Mouse (Mus musculus): ENCODE measurements at regions not wholly inside any gene's neighbourhood (a gene's known extent, or its start where the extent isn't known, plus 50 kb on each side); places are given as distances from the start of the nearest gene placed in this dataset.
A peak's percentile ranks its signal among the peaks of the same experiment; 100 is the strongest.

DNA sequence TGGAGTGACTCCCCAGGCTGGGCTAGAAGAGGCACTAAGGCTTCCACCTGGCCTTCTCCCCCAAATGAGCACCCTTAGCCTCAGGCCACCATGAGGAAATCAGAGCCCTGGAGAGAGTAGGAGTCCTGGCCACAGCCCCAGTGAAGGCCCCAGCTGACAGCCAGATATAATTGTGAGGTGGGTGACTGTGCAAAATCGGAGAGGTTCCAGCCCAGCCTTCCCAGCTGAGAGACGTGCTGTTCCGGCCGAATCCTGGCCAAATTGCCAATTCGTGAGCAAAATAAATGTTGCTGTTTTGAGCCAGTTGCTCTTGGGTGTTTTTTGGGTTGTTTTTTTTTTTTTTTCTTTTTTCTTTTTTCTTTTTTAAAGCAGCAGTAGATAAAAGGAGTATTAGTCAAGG, 169.9 kb upstream of the Il12b start:
- no peak for DNase-seq (ENCODE audit: low read depth)

- no peak for DNase-seq (ENCODE audit: low read depth)
These were observed 164.4 kb upstream of the Il12b start for GRCm38 (mm10) chr11:44235456-44235855.

DNA sequence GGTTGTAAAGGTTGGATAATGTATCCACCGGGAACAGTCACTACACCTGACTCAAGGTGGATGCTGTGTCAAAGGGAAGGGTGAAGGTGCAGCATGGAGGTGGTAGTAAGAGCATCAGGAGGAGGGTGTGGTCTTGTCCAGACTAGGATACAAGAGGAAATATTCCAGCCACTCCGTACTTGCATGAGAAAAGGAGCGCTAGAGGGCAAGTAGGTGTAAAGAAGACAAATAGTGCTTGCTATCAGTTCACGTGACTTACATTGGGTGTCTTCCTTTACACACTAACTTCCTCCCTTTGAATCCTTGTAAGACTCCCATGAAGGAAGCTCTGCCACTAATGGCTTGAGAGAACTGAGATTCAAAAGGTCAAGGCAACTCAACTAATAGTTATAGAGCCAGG, 161.8 kb upstream of the Il12b start:
- no peak for DNase-seq (ENCODE audit: low read depth)

GRCm38 (mm10) chr11:44238598-44238997, 161.3 kb upstream of the Il12b start:
- no peak for DNase-seq (ENCODE audit: low read depth)

DNA sequence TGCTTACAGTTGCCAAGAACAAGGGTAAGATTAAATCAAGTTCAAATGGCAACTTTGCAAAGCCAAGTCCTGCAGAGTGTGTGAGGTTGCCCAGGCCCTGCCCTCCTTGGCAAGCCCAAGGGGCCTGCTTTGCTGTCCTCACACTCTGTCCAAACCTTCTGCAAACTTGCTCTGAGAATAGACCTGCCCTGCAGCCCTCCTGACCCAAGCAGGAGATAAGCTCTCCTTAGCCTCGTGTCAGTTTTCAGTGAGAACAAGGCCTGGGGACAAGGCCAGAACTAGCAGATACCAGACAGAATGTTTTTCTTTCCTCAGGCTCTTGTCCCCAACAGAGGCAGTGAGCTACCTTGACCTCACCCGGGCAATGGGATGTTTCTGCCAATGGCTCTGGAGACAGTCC, 156.7 kb upstream of the Il12b start:
- no peak for DNase-seq (ENCODE audit: low read depth)

GRCm38 (mm10) chr11:44251821-44252220, 148.0 kb upstream of the Il12b start:
- DNase-seq (ENCODE audit: low read depth) = no peak

GRCm38 (mm10) chr11:44260376-44261111, 139.3 kb upstream of the Il12b start:
- no peak for DNase-seq (ENCODE audit: low read depth)

DNA sequence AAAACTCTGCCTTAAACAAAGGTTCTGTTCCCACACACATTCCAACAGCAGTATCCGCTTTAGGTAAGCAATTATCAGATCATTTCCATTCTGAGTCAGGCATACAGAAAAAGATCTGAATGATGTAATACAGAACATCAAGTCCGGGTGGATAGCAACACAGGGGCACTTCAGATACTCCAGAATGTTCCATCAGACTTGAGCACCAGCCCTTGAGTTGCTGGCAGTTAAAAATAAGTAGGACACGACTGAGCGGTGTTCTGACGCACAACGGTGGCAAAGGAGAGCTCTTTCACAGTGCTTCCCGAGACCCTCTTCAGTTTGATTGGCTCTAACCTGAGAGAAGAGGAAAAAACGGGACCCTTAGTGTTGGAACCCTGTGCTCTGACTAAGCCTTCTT, 138.2 kb upstream of the Il12b start:
- no peak for DNase-seq (ENCODE audit: low read depth)

DNA sequence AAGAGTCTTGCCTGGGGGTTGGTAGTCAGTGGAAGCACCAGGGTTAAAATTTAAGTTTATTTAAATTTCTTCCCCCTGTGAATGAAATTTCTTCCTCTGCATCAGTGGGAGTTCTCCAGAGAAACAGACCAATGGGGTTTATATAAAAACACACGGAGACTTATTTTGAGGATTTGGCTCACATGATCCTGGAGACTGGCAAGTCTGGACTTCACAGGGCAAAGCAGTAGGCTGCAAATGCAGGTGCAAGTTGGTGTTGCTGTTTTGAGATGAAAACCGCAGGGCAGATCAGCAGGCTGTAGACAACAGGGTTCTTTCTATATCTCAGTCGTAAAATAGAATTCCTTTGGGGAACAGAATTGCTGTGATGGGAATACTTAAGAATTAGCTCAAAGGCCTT, 137.3 kb upstream of the Il12b start:
- DNase-seq (ENCODE audit: low read depth) = no peak

GRCm38 (mm10) chr11:44272268-44272667, 127.6 kb upstream of the Il12b start:
- DNase-seq (ENCODE audit: low read depth) = no peak

GRCm38 (mm10) chr11:44278521-44279208, 121.2 kb upstream of the Il12b start:
- DNase-seq (ENCODE audit: low read depth) = no peak

GRCm38 (mm10) chr11:44285961-44286360, 113.9 kb upstream of the Il12b start:
- DNase-seq (ENCODE audit: low read depth) = no peak

DNA sequence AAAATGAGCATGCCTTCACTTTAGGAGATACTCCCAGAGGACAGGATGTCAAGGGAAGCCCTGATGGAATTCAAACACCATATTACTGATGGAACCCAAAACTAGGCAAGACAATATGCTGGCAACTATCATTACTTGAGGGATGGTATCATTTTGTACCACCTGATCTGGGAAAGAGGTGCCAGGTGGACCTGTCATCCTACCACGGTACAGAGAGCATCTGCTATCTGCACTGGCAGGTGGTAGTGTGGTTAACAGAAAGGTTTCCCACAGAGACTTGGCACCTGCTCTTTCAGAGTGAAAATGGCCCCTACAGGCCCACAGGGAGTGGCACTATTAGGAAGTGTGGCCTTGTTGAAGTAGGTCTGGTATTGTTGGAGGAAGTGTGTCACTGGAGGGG, 111.0 kb upstream of the Il12b start:
- DNase-seq (ENCODE audit: low read depth) = no peak

GRCm38 (mm10) chr11:44303786-44304185, 96.1 kb upstream of the Il12b start:
- no peak for DNase-seq (ENCODE audit: low read depth)

- DNase-seq (ENCODE audit: low read depth) = no peak
These were observed 83.8 kb upstream of the Il12b start for GRCm38 (mm10) chr11:44316061-44316460.

- no peak for DNase-seq (ENCODE audit: low read depth)
These were observed 80.7 kb upstream of the Il12b start for GRCm38 (mm10) chr11:44319136-44319535.

DNA sequence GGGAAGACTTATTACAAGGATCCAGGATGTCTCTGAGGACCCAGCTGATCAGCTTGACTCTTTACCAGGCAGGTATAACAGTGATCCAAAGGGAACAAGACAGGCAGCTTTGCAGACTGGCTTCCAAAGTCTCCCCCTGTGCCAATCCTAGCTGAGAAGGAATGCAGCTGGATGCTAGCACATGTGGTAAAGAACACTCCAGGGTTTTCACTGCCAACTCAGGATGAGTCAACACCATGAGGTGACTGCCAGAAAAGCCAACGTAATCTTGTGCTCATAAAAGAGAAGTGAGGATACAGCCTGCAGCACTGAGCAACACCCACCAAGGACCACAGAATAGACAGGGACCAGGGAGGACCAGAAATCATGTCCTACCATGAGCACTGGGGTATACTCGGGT, 76.5 kb upstream of the Il12b start:
- no peak for DNase-seq (ENCODE audit: low read depth)

DNA sequence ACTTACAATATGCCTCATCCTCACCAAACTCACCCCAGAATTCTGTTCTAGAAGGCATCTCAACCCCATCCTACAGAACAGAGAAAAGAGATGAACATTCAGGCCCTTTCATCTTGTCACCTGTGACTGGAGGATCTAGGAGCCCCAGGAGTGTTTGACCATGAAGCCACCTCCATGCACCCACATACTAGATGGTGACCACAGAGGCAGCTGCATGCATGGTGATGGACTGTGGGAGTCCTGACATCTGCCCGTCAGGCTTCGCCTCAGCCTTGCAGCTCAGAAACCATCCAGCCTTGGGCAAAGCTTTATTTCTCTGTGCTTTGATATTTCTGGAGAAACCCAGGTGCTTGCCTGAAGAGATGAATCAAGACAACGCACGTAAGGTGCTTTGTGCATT, 74.8 kb upstream of the Il12b start:
- no peak for DNase-seq (ENCODE audit: low read depth)

DNA sequence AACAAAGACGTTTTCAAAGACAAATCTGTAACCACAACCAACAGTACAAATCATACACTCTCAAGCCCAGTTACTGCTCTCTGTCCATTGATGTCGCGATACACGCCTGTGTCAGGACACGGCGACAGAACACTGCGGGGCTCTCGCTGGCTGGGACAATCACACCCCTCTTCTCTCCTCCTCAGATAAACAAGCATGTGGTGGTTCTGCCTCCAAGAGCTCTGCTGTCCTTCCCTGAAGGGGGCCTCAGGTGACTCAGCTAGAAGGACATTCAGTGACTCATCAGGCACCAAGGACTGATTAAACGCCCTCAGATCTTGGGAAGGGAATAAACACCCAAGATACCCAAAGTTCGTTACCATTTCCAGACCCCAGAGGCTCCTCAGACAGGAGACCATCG, 74.3 kb upstream of the Il12b start:
- DNase-seq (ENCODE audit: low read depth) = no peak

- DNase-seq (ENCODE audit: low read depth) = no peak
These were observed 70.4 kb upstream of the Il12b start for GRCm38 (mm10) chr11:44329503-44329902.

DNA sequence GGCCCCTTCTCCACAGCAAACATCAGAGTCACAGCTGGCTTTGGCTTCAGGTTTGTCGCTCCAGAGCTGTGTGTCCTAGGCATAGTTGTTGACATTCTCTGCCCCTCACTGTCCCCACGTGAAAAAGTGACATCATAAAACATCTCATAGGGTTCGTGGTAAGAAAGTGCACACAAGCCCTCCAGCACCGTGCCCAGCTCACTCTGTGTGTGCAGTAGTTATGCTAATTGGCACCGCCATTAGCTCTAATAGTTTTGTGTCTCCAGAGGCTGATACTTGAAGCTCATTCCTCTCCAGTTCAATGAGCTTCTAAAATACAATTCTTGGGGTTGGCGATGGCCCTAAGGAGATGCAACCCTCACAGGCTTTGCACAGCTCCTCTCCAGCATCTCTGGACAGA, 69.4 kb upstream of the Il12b start:
- no peak for DNase-seq (ENCODE audit: low read depth)

- DNase-seq (ENCODE audit: low read depth) = peak; percentile 76
These were observed 68.8 kb upstream of the Il12b start for GRCm38 (mm10) chr11:44330851-44331773.

- DNase-seq (ENCODE audit: low read depth) = no peak
These were observed 68.1 kb upstream of the Il12b start for GRCm38 (mm10) chr11:44331774-44332129.
